Mouse (Mus musculus) T-helper 2 cell (primary cell): ENCODE results near the gene Ankrd49.

Experiments
- in situ Hi-C: fragments of 300-600 bp; cut with MboI, MseI; formaldehyde crosslinking; loops from one replicate; pipeline ENCODE4 v1.15.1; 2025; ENCODE audit warnings: high pct_unique_total_duplicates

The Ankrd49 gene

GRCm38 (mm10) chr9:14784039-14785002 is at the start of gene Ankrd49, which contains the start of gene Mre11a:
Gene Ankrd49, minus strand, starts transcription at chr9:14784856.
Gene Mre11a, plus strand, starts transcription at chr9:14784654.
- in situ Hi-C loops = loop anchor here (10.0 kb wide), 1 partner anchor 230 kb away; no protein-coding TSS in a partner anchor

GRCm38 (mm10) chr9:14832046-14832445 is 47.4 kb upstream of the Ankrd49 start:
- in situ Hi-C loops = no loop called here

GRCm38 (mm10) chr9:14827875-14828274 is 43.2 kb upstream of the Ankrd49 start:
- in situ Hi-C loops = loop anchor here (5.0 kb wide), 1 partner anchor 36 kb away; no protein-coding TSS in a partner anchor

GRCm38 (mm10) chr9:14824840-14825239 is 40.2 kb upstream of the Ankrd49 start:
- in situ Hi-C loops = loop anchor here (5.0 kb wide), 1 partner anchor 33 kb away; no protein-coding TSS in a partner anchor

GRCm38 (mm10) chr9:14821396-14821795 is 36.7 kb upstream of the Ankrd49 start:
- in situ Hi-C loops = no loop called here

GRCm38 (mm10) chr9:14810111-14810510 is 25.5 kb upstream of the Ankrd49 start:
- in situ Hi-C loops = no loop called here

GRCm38 (mm10) chr9:14806786-14807185 is 22.1 kb upstream of the Ankrd49 start:
- in situ Hi-C loops = loop anchor here (5.0 to 10.0 kb wide), 2 partner anchors 458 to 536 kb away; no protein-coding TSS in a partner anchor

- in situ Hi-C loops = loop anchor here (5.0 to 10.0 kb wide), 2 partner anchors 459 to 537 kb away; no protein-coding TSS in a partner anchor
Measured at GRCm38 (mm10) chr9:14805714-14806113, 21.1 kb upstream of the Ankrd49 start.

GRCm38 (mm10) chr9:14787356-14787755 is 2.7 kb upstream of the Ankrd49 start:
- in situ Hi-C loops = loop anchor here (10.0 kb wide), 1 partner anchor 227 kb away; no protein-coding TSS in a partner anchor

- in situ Hi-C loops = no loop called here
Measured at GRCm38 (mm10) chr9:14778341-14778740, 6.3 kb downstream of the Ankrd49 start.

- in situ Hi-C loops = no loop called here
Measured at GRCm38 (mm10) chr9:14773813-14774212, 10.8 kb downstream of the Ankrd49 start.

- in situ Hi-C loops = no loop called here
Measured at GRCm38 (mm10) chr9:14772074-14772473, 12.6 kb downstream of the Ankrd49 start.

- in situ Hi-C loops = no loop called here
Measured at GRCm38 (mm10) chr9:14770803-14771471, 13.7 kb downstream of the Ankrd49 start, which contains the start of gene 1700012B09Rik. Gene 1700012B09Rik, minus strand, starts transcription at chr9:14771030.

GRCm38 (mm10) chr9:14769811-14770210 is 14.8 kb downstream of the Ankrd49 start:
- in situ Hi-C loops = no loop called here

GRCm38 (mm10) chr9:14764765-14765164 is 19.9 kb downstream of the Ankrd49 start:
- in situ Hi-C loops = no loop called here

GRCm38 (mm10) chr9:14759261-14759660 is 25.4 kb downstream of the Ankrd49 start:
- in situ Hi-C loops = no loop called here

GRCm38 (mm10) chr9:14758590-14758989 is 26.1 kb downstream of the Ankrd49 start:
- in situ Hi-C loops = no loop called here

GRCm38 (mm10) chr9:14754469-14754868 is 30.2 kb downstream of the Ankrd49 start:
- in situ Hi-C loops = no loop called here

GRCm38 (mm10) chr9:14753947-14754346 is 30.7 kb downstream of the Ankrd49 start:
- in situ Hi-C loops = no loop called here

GRCm38 (mm10) chr9:14752001-14752522 is 32.6 kb downstream of the Ankrd49 start, which contains the start of gene Fut4:
Gene Fut4, minus strand, starts transcription at chr9:14752393.
- in situ Hi-C loops = no loop called here

GRCm38 (mm10) chr9:14751503-14752000 is 33.1 kb downstream of the Ankrd49 start:
- in situ Hi-C loops = no loop called here
